Mouse (Mus musculus) ES-E14 (cell line): Measurements from ENCODE around the gene Asb13.

ENCODE experiments used
- CHD2 ChIP-seq: IDR thresholded peaks from 2 replicates; pipeline ENCODE4 v1.6.1; 2014; ENCODE audit warnings: mild to moderate bottlenecking, low read depth, low read length, inconsistent platforms
- HCFC1 ChIP-seq: IDR thresholded peaks from 2 replicates; pipeline ENCODE4 v1.6.1; 2012; ENCODE audit warnings: low read length, inconsistent platforms, borderline replicate concordance; ENCODE audit not compliant: insufficient read depth
- ZC3H11A ChIP-seq: IDR thresholded peaks from 2 replicates; pipeline ENCODE4 v1.6.1; 2012; ENCODE audit warnings: low read depth, mild to moderate bottlenecking, inconsistent platforms, low read length, borderline replicate concordance
- ZNF384 ChIP-seq: IDR thresholded peaks from 2 replicates; pipeline ENCODE4 v1.6.1; 2012; ENCODE audit warnings: low read depth, low read length, inconsistent platforms

DNA sequence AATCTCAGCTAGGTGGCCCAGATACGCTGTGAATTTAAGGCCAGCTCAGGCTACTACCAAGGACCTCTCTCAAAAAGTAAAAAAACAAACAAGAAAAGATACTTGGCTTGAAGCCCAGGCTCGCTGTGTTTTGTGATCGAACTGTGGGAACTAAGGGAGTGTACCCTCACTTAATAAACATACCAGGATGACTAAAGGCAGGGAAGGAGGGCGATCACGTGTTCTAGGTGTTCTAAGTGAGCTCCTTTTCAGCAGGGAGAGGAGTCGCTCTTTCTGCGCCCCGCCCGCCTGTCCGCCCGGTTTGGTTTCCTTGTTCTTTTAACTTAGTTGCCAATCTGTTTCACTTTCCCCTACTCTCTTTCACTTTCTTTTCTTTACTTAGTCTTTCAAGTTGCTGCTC lies 3.0 kb downstream of the Asb13 start:
- TF ChIP-seq HCFC1 (no peak), ZNF384 (no peak), CHD2 (no peak), ZC3H11A (no peak)
